Mouse (Mus musculus) brain, embryonic 14.5 days (tissue): ENCODE measurements around the gene Yipf2.

ENCODE experiments used
- CTCF ChIP-seq: fragments of 200-500 bp; IDR thresholded peaks from 2 replicates; pipeline ENCODE4 v1.5.1; 2012; ENCODE audit warnings: inconsistent platforms, mild to moderate bottlenecking, moderate library complexity, borderline replicate concordance; ENCODE audit not compliant: insufficient read depth, insufficient read length; ENCODE audit errors: extremely low read depth
- POLR2A ChIP-seq: fragments of 200-500 bp; IDR thresholded peaks from 2 replicates; pipeline ENCODE4 v1.6.1; 2012; ENCODE audit warnings: mild to moderate bottlenecking, inconsistent platforms, borderline replicate concordance; ENCODE audit not compliant: poor library complexity, insufficient read depth, insufficient read length, severe bottlenecking; ENCODE audit errors: extremely low read depth

- TF ChIP-seq CTCF: no peak
- no peak for TF ChIP-seq POLR2A
Observed at GRCm38 (mm10) chr9:21575253-21575652, 17.4 kb downstream of the Yipf2 start.
